Mouse (Mus musculus) forebrain, embryonic 16.5 days (tissue): ENCODE data around the gene Ehd1. TPM values are rescaled to one million over a fixed set of nuclear protein-coding genes. Genes with fewer than 3 reads are reported as not detected.

Source experiments
- ATAC-seq: fragments of 200-750 bp; cut with Nextera tagmentation; 2 replicates; pipeline ENCODE4 v1.8.0; 2017; ENCODE audit warnings: mild to moderate bottlenecking, moderate library complexity
- H3K27ac ChIP-seq: fragments of 300-500 bp; sonication (generic); 2 replicates; pipeline ENCODE4 v1.5.1; 2014; ENCODE audit warnings: low read length, control low read depth
- H3K27me3 ChIP-seq: fragments of 300-500 bp; sonication (generic); replicated peaks from 2 replicates; pipeline ENCODE4 v1.6.1; 2014; ENCODE audit warnings: low read length; ENCODE audit not compliant: control insufficient read depth, insufficient read depth
- H3K36me3 ChIP-seq: fragments of 300-500 bp; sonication (generic); 2 replicates; pipeline ENCODE4 v1.6.1; 2014; ENCODE audit not compliant: control insufficient read depth, insufficient read depth
- H3K4me1 ChIP-seq: fragments of 300-500 bp; sonication (generic); replicated peaks from 2 replicates; pipeline ENCODE4 v1.6.1; 2014; ENCODE audit warnings: low read length; ENCODE audit not compliant: control insufficient read depth, insufficient read depth
- H3K4me2 ChIP-seq: fragments of 300-500 bp; sonication (generic); 2 replicates; pipeline ENCODE4 v1.6.1; 2014; ENCODE audit warnings: mild to moderate bottlenecking, low read length, control low read depth
- H3K4me3 ChIP-seq: fragments of 300-500 bp; sonication (generic); replicated peaks from 2 replicates; pipeline ENCODE4 v1.5.1; 2014; ENCODE audit warnings: mild to moderate bottlenecking, low read length, control low read depth
- H3K9ac ChIP-seq: fragments of 300-500 bp; sonication (generic); replicated peaks from 2 replicates; pipeline ENCODE4 v1.6.1; 2014; ENCODE audit warnings: low read depth, low read length, control low read depth
- H3K9me3 ChIP-seq: fragments of 300-500 bp; sonication (generic); 2 replicates; pipeline ENCODE4 v1.6.1; 2016; ENCODE audit warnings: low read length; ENCODE audit not compliant: control insufficient read depth
- WGBS: fragments of 180-500 bp; shearing (Covaris S2); extraction: QIAGEN DNeasy Blood & Tissue Kit; methylation state at CpG from one replicate; pipeline ENCODE4 v1.1.7; 2014; 5-methylcytosine and 5-hydroxymethylcytosine counted together
- polyA plus RNA-seq: library from polyadenylated mRNA; unstranded; fragments of >200 nt; fragmentation: Nextera tagmentation; extraction: Ambion mirVana; gene quantifications from 2 replicates; pipeline ENCODE4 v1.2.1, GENCODE M21; 2015

The Ehd1 gene
- polyA plus RNA-seq, 1 experiment from 2014 or later: 105 TPM

GRCm38 (mm10) chr19:6236053-6236441 is 40.5 kb upstream of the Ehd1 start:
- ATAC-seq: peak; percentile 91
- 0% methylated on average over 9 of the region's 9 CpGs for WGBS
- peak overlapping the region; percentile 91 for H3K4me3 ChIP-seq
- H3K27ac ChIP-seq: peak overlapping the region; percentile 95
- peak overlapping the region; percentile 86 for H3K9ac ChIP-seq
- H3K27me3 ChIP-seq: no peaks in the 10 kb centered on the region
- no peaks in the 10 kb centered on the region for H3K9me3 ChIP-seq
- peaks cover 22% of the 10 kb centered on the region for H3K4me1 ChIP-seq
- H3K36me3 ChIP-seq: peaks cover 2% of the 10 kb centered on the region; the same call in 1 of the 2 replicates
- H3K4me2 ChIP-seq: peak overlapping the region; percentile 99

GRCm38 (mm10) chr19:6236842-6237241 is 39.7 kb upstream of the Ehd1 start:
- Histone ChIP-seq H3K27me3 (no peaks in the 10 kb centered on the region), H3K27ac (no peak overlapping the region), H3K36me3 (no peaks in the 10 kb centered on the region), H3K4me1 (peaks cover 22% of the 10 kb centered on the region), H3K4me3 (no peak overlapping the region), H3K4me2 (no peak overlapping the region), H3K9me3 (no peaks in the 10 kb centered on the region), H3K9ac (no peak overlapping the region)
- no peak for ATAC-seq
- 78% methylated on average over 7 of the region's 7 CpGs for WGBS

DNA sequence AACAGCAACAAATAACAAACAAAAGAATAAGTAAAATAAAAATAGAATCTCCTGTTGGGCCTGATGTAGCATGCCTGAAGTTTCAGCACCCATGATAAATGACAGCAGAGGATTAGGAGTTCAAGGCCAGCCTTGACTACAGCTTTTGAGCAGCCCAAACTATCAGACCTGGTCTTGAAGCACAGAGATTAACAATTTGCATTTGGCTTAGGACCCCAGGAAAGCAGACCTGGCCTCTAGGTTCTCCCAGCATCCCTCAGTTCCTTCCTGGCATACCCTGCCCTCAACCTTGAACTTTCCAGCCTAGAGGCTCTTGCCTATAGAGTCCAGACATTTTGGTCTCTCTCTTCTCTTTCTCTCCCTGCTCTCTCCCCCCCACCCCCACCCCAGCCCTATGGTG is 37.8 kb upstream of the Ehd1 start:
- Histone ChIP-seq H3K9me3 (no peaks in the 10 kb centered on the region), H3K9ac (no peak overlapping the region), H3K27ac (no peak overlapping the region), H3K4me1 (peaks cover 34% of the 10 kb centered on the region), H3K4me3 (no peak overlapping the region), H3K36me3 (no peaks in the 10 kb centered on the region), H3K4me2 (no peak overlapping the region), H3K27me3 (no peaks in the 10 kb centered on the region)
- no peak for ATAC-seq

- no peaks in the 10 kb centered on the region for H3K27me3 ChIP-seq
- H3K9ac ChIP-seq: no peak overlapping the region
- H3K36me3 ChIP-seq: no peaks in the 10 kb centered on the region
- ATAC-seq: no peak
- WGBS: 73% methylated on average over 1 of the region's 1 CpGs
- H3K4me3 ChIP-seq: no peak overlapping the region
- no peak overlapping the region for H3K4me2 ChIP-seq
- H3K9me3 ChIP-seq: no peaks in the 10 kb centered on the region
- no peak overlapping the region for H3K27ac ChIP-seq
- H3K4me1 ChIP-seq: peaks cover 20% of the 10 kb centered on the region
Observed at GRCm38 (mm10) chr19:6240136-6240535, 36.4 kb upstream of the Ehd1 start.

- H3K27ac ChIP-seq: no peak overlapping the region
- no peaks in the 10 kb centered on the region for H3K9me3 ChIP-seq
Observed at GRCm38 (mm10) chr19:6240725-6241124, 35.8 kb upstream of the Ehd1 start.

GRCm38 (mm10) chr19:6241274-6242107 is 35.0 kb upstream of the Ehd1 start, which contains the start of gene Atg2a:
Atg2a (plus strand) TSS chr19:6241668.
- Histone ChIP-seq H3K9me3 (no peaks in the 10 kb centered on the region), H3K4me3 (peak within 1 kb of the TSS; percentile 75), H3K36me3 (peaks cover 5% of the 10 kb centered on the region; the same call in 1 of the 2 replicates), H3K9ac (peak within 1 kb of the TSS; percentile 86), H3K27me3 (no peaks in the 10 kb centered on the region), H3K4me2 (peak within 1 kb of the TSS; percentile 82), H3K4me1 (peaks cover 16% of the 10 kb centered on the region), H3K27ac (peak within 1 kb of the TSS; percentile 59)
- WGBS: 0% methylated on average over 55 of the region's 55 CpGs
- ATAC-seq: peak; percentile 95

More at GRCm38 (mm10) chr19:6240725-6241124, 35.8 kb upstream of the Ehd1 start:
- Histone ChIP-seq H3K4me2 (peak overlapping the region; percentile 82), H3K4me3 (peak overlapping the region; percentile 75), H3K4me1 (peaks cover 19% of the 10 kb centered on the region), H3K36me3 (no peaks in the 10 kb centered on the region), H3K27me3 (no peaks in the 10 kb centered on the region), H3K9ac (no peak overlapping the region)
- ATAC-seq: no peak
- 34% methylated on average over 5 of the region's 5 CpGs for WGBS

DNA sequence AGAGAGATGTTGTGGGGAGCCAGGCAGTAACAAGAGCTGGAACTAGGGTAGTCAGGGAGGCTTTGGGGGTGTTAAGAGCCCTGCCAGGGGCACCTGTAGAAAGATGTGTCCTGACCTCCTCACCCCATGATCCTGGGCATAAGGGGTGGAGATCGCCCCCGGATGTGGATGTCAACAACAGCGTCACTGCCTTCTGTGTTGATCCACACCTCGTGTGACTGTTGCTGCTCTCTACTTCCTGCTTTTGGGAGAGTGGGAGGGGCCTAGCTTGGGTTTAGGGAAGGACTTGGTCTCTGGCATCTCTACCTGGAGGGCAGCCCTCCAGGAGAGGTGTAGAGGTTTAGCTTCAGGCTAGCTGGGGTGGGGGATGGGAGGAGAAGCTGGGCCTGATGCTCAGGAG is 34.2 kb upstream of the Ehd1 start:
- no peak for ATAC-seq
- H3K27ac ChIP-seq: no peak overlapping the region
- peak overlapping the region; percentile 86 for H3K9ac ChIP-seq
- H3K9me3 ChIP-seq: no peaks in the 10 kb centered on the region
- H3K27me3 ChIP-seq: no peaks in the 10 kb centered on the region
- peaks cover 14% of the 10 kb centered on the region for H3K4me1 ChIP-seq
- WGBS: 0% methylated on average over 4 of the region's 4 CpGs
- H3K4me2 ChIP-seq: peak overlapping the region; percentile 82
- peaks cover 9% of the 10 kb centered on the region for H3K36me3 ChIP-seq
- H3K4me3 ChIP-seq: peak overlapping the region; percentile 75

GRCm38 (mm10) chr19:6243226-6243625 is 33.3 kb upstream of the Ehd1 start:
- H3K9me3 ChIP-seq: no peaks in the 10 kb centered on the region
- 84% methylated on average over 5 of the region's 5 CpGs for WGBS
- ATAC-seq: no peak
- no peaks in the 10 kb centered on the region for H3K27me3 ChIP-seq
- no peak overlapping the region for H3K4me3 ChIP-seq
- peaks cover 13% of the 10 kb centered on the region for H3K36me3 ChIP-seq
- H3K9ac ChIP-seq: no peak overlapping the region
- H3K4me2 ChIP-seq: no peak overlapping the region
- peaks cover 14% of the 10 kb centered on the region for H3K4me1 ChIP-seq
- no peak overlapping the region for H3K27ac ChIP-seq

GRCm38 (mm10) chr19:6245806-6246205 is 30.7 kb upstream of the Ehd1 start:
- Histone ChIP-seq H3K36me3 (peaks cover 13% of the 10 kb centered on the region), H3K9ac (no peak overlapping the region), H3K27me3 (no peaks in the 10 kb centered on the region), H3K4me1 (peaks cover 14% of the 10 kb centered on the region), H3K4me2 (no peak overlapping the region), H3K9me3 (no peaks in the 10 kb centered on the region), H3K4me3 (no peak overlapping the region), H3K27ac (no peak overlapping the region)
- ATAC-seq: no peak
- WGBS: 41% methylated on average over 1 of the region's 1 CpGs
